Mouse (Mus musculus) cerebellum, postnatal 10 days (tissue): Measurements from ENCODE around the gene Lrp4.

Source experiments
- DNase-seq, 2 experiments: peaks; one replicate each; pipeline ENCODE4 v3.0.0; 2021; ENCODE audit warnings: mixed read lengths in 2 of 2

The Lrp4 gene

GRCm38 (mm10) chr2:91454434-91454833 lies 2.9 kb upstream of the Lrp4 start:
- DNase-seq = no peak

GRCm38 (mm10) chr2:91455826-91456225 lies 1.5 kb upstream of the Lrp4 start:
- DNase-seq = peak; percentile 65 to 71

GRCm38 (mm10) chr2:91456491-91457100 lies 715 bp upstream of the Lrp4 start:
- DNase-seq = no peak

GRCm38 (mm10) chr2:91457656-91458251 lies 443 bp downstream of the Lrp4 start:
- peak; percentile 38 to 49 for DNase-seq

GRCm38 (mm10) chr2:91458252-91458672 lies 951 bp downstream of the Lrp4 start:
- peak; percentile 38 to 40 for DNase-seq

GRCm38 (mm10) chr2:91458673-91459391 lies 1.5 kb downstream of the Lrp4 start:
- DNase-seq = peak; percentile 43 to 48

- peak in 1 of 2 experiments; percentile 48 for DNase-seq
Observed at GRCm38 (mm10) chr2:91460076-91460475, 2.8 kb downstream of the Lrp4 start.

- no peak for DNase-seq
Observed at GRCm38 (mm10) chr2:91460771-91461170, 3.5 kb downstream of the Lrp4 start.

- DNase-seq = no peak
Observed at GRCm38 (mm10) chr2:91461341-91461740, 4.0 kb downstream of the Lrp4 start.

- no peak for DNase-seq
Observed at GRCm38 (mm10) chr2:91462196-91462595, 4.9 kb downstream of the Lrp4 start.

- no peak for DNase-seq
Observed at GRCm38 (mm10) chr2:91462681-91463080, 5.4 kb downstream of the Lrp4 start.

GRCm38 (mm10) chr2:91465934-91466333 lies 8.6 kb downstream of the Lrp4 start:
- DNase-seq = no peak

- peak; percentile 81 to 83 for DNase-seq
Observed at GRCm38 (mm10) chr2:91467613-91468012, 10.3 kb downstream of the Lrp4 start.

- DNase-seq = peak; percentile 55 to 70
Observed at GRCm38 (mm10) chr2:91470055-91470647, 12.8 kb downstream of the Lrp4 start.

- peak; percentile 56 to 61 for DNase-seq
Observed at GRCm38 (mm10) chr2:91474358-91474757, 17.0 kb downstream of the Lrp4 start.

GRCm38 (mm10) chr2:91475791-91476190 lies 18.5 kb downstream of the Lrp4 start:
- no peak for DNase-seq

GRCm38 (mm10) chr2:91476251-91476661 lies 18.9 kb downstream of the Lrp4 start:
- peak; percentile 81 to 85 for DNase-seq

- no peak for DNase-seq
Observed at GRCm38 (mm10) chr2:91476841-91477240, 19.5 kb downstream of the Lrp4 start.

- DNase-seq = peak; percentile 97 to 98
Observed at GRCm38 (mm10) chr2:91480399-91480801, 23.1 kb downstream of the Lrp4 start.

GRCm38 (mm10) chr2:91480805-91481514 lies 23.6 kb downstream of the Lrp4 start:
- peak; percentile 78 to 88 for DNase-seq

- no peak for DNase-seq
Observed at GRCm38 (mm10) chr2:91484698-91485097, 27.4 kb downstream of the Lrp4 start.

GRCm38 (mm10) chr2:91485256-91485655 lies 27.9 kb downstream of the Lrp4 start:
- DNase-seq = no peak

GRCm38 (mm10) chr2:91487295-91487694 lies 30.0 kb downstream of the Lrp4 start:
- DNase-seq = peak; percentile 54 to 55
